Mouse (Mus musculus) liver, embryonic 16.5 days (tissue): ENCODE measurements around the gene Ttc39a. TPM values are rescaled to one million over a fixed set of nuclear protein-coding genes. Genes with fewer than 3 reads are reported as not detected.
A peak's percentile ranks its signal among the peaks of the same experiment; 100 is the strongest.
"Not testable (repeated sequence)": the region's sequence is repeated elsewhere in the genome, so short reads cannot be mapped to it uniquely, and the experiment has no call there.

Source experiments
- ATAC-seq: fragments of 200-750 bp; cut with Nextera tagmentation; 2 replicates; pipeline ENCODE4 v1.8.0; 2017; ENCODE audit warnings: low read depth, mild to moderate bottlenecking, moderate number of reproducible peaks, moderate library complexity
- H3K27ac ChIP-seq: fragments of 300-500 bp; sonication (generic); 2 replicates; pipeline ENCODE4 v1.5.1; 2014; ENCODE audit warnings: mild to moderate bottlenecking, low read length
- H3K27me3 ChIP-seq: fragments of 300-500 bp; sonication (generic); 2 replicates; pipeline ENCODE4 v1.6.1; 2014; ENCODE audit warnings: low read depth, low read length, mixed read lengths; ENCODE audit not compliant: control insufficient read depth, insufficient read depth
- H3K36me3 ChIP-seq: fragments of 300-500 bp; sonication (generic); 2 replicates; pipeline ENCODE4 v1.6.1; 2014; ENCODE audit warnings: mild to moderate bottlenecking; ENCODE audit not compliant: control insufficient read depth, insufficient read depth
- H3K4me1 ChIP-seq: fragments of 300-500 bp; sonication (generic); 2 replicates; pipeline ENCODE4 v1.6.1; 2014; ENCODE audit warnings: low read depth, low read length, mixed read lengths; ENCODE audit not compliant: control insufficient read depth
- H3K4me2 ChIP-seq: fragments of 300-500 bp; sonication (generic); 2 replicates; pipeline ENCODE4 v1.6.1; 2014; ENCODE audit warnings: low read depth, low read length, mixed read lengths
- H3K4me3 ChIP-seq: fragments of 300-500 bp; sonication (generic); 2 replicates; pipeline ENCODE4 v1.5.1; 2014; ENCODE audit warnings: low read depth, mild to moderate bottlenecking, low read length
- H3K9ac ChIP-seq: fragments of 300-500 bp; sonication (generic); 2 replicates; pipeline ENCODE4 v1.6.1; 2014; ENCODE audit warnings: low read depth, low read length
- H3K9me3 ChIP-seq: fragments of 300-500 bp; sonication (generic); replicated peaks from 2 replicates; pipeline ENCODE4 v1.6.1; 2016; ENCODE audit warnings: low read length; ENCODE audit not compliant: control insufficient read depth
- WGBS: fragments of 180-500 bp; shearing (Covaris S2); extraction: QIAGEN DNeasy Blood & Tissue Kit; methylation state at CpG from one replicate; pipeline ENCODE4 v1.1.7; 2014; ENCODE audit not compliant: insufficient replicate concordance; 5-methylcytosine and 5-hydroxymethylcytosine counted together
- polyA plus RNA-seq: library from polyadenylated mRNA; unstranded; fragments of >200 nt; fragmentation: Nextera tagmentation; extraction: Ambion mirVana; gene quantifications from 2 replicates; pipeline ENCODE4 v1.2.1, GENCODE M21; 2015

The Ttc39a gene
- polyA plus RNA-seq, 1 experiment from 2014 or later: 11.8 TPM

GRCm38 (mm10) chr4:109401176-109401689 is 5.2 kb upstream of the Ttc39a start:
- ATAC-seq: no peak
- H3K4me1 ChIP-seq: peaks cover under 1% of the 10 kb centered on the region; the same call in 1 of the 2 replicates
- no peak overlapping the region for H3K9ac ChIP-seq
- WGBS: 68% methylated on average over 5 of the region's 5 CpGs
- peaks cover 22% of the 10 kb centered on the region for H3K36me3 ChIP-seq
- H3K4me2 ChIP-seq: no peak overlapping the region
- no peaks in the 10 kb centered on the region for H3K9me3 ChIP-seq
- H3K4me3 ChIP-seq: no peak overlapping the region
- no peak overlapping the region for H3K27ac ChIP-seq
- H3K27me3 ChIP-seq: no peaks in the 10 kb centered on the region

DNA sequence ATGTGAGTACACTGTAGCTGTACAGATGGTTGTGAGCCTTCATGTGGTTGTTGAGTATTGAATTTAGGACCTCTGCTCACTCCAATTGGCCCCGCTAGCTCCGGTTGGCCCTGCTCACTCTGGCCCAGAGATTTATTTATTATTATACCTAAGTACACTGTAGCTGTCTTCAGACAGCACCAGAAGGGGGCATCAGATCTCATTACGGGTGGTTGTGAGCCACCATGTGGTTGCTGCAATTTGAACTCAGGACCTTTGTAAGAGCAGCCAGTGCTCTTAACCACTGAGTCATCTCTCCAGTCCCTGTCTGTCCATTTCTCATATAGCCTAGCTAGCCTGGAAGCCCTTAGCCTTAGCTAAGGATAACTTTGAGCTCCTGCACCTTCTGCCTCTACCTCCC is 1.5 kb upstream of the Ttc39a start:
- Histone ChIP-seq H3K4me2 (peak overlapping the region; percentile 93), H3K9ac (peak overlapping the region; percentile 88), H3K4me1 (peaks cover 30% of the 10 kb centered on the region), H3K4me3 (peak overlapping the region; percentile 77), H3K27ac (peak overlapping the region; percentile 97), H3K36me3 (peaks cover 22% of the 10 kb centered on the region)
- ATAC-seq: peak; percentile 4; the same call in 1 of the 2 replicates
- WGBS: 83% methylated on average over 3 of the region's 3 CpGs
- not testable (repeated sequence) for H3K9me3 ChIP-seq, H3K27me3 ChIP-seq

- Histone ChIP-seq H3K27me3 (no peaks in the 10 kb centered on the region), H3K4me2 (peak overlapping the region; percentile 93), H3K36me3 (peaks cover 22% of the 10 kb centered on the region), H3K4me1 (peaks cover 35% of the 10 kb centered on the region), H3K9ac (peak overlapping the region; percentile 88), H3K4me3 (peak overlapping the region; percentile 77), H3K27ac (peak overlapping the region; percentile 97), H3K9me3 (no peaks in the 10 kb centered on the region)
- 46% methylated on average over 8 of the region's 8 CpGs for WGBS
- no peak for ATAC-seq
Observed at GRCm38 (mm10) chr4:109405415-109405814, 1.0 kb upstream of the Ttc39a start.

DNA sequence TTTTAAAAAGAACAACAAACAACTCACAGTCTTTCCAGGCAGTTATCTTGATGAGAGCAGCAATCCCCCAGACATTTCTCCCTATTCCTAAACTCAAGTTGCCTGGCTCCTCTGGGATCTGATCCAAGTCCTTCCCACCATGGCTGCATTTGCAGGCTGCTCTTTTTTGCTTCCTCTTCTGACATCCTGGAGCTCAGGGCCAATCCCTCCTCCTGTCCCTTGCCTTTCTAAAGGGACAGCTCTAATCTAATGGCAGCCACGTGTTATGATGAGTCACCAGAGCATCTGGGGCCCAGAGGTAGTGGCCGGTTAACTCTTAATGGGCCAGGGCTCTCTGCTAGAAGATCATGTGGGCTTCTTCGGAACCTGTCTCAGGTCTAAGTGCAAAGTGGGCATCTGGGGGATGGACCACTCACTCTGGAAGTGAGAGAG is 353 bp upstream of the Ttc39a start:
- H3K9ac ChIP-seq: peak overlapping the region; percentile 88
- H3K27ac ChIP-seq: peak overlapping the region; percentile 97
- H3K36me3 ChIP-seq: peaks cover 22% of the 10 kb centered on the region
- 0% methylated on average over 3 of the region's 3 CpGs for WGBS
- H3K9me3 ChIP-seq: no peaks in the 10 kb centered on the region
- peaks cover 41% of the 10 kb centered on the region for H3K4me1 ChIP-seq
- ATAC-seq: peak; percentile 80
- no peaks in the 10 kb centered on the region for H3K27me3 ChIP-seq
- H3K4me2 ChIP-seq: peak overlapping the region; percentile 93
- H3K4me3 ChIP-seq: peak overlapping the region; percentile 77

- peak overlapping the region; percentile 97 for H3K27ac ChIP-seq
- no peak for ATAC-seq
- H3K4me2 ChIP-seq: peak overlapping the region; percentile 93
- 9% methylated on average over 14 of the region's 24 CpGs for WGBS
- peaks cover 51% of the 10 kb centered on the region for H3K4me1 ChIP-seq
- no peaks in the 10 kb centered on the region for H3K27me3 ChIP-seq
- peak overlapping the region; percentile 77 for H3K4me3 ChIP-seq
- no peaks in the 10 kb centered on the region for H3K9me3 ChIP-seq
- peak overlapping the region; percentile 88 for H3K9ac ChIP-seq
- H3K36me3 ChIP-seq: peaks cover 18% of the 10 kb centered on the region
Observed at GRCm38 (mm10) chr4:109407176-109407520, 725 bp downstream of the Ttc39a start.

DNA sequence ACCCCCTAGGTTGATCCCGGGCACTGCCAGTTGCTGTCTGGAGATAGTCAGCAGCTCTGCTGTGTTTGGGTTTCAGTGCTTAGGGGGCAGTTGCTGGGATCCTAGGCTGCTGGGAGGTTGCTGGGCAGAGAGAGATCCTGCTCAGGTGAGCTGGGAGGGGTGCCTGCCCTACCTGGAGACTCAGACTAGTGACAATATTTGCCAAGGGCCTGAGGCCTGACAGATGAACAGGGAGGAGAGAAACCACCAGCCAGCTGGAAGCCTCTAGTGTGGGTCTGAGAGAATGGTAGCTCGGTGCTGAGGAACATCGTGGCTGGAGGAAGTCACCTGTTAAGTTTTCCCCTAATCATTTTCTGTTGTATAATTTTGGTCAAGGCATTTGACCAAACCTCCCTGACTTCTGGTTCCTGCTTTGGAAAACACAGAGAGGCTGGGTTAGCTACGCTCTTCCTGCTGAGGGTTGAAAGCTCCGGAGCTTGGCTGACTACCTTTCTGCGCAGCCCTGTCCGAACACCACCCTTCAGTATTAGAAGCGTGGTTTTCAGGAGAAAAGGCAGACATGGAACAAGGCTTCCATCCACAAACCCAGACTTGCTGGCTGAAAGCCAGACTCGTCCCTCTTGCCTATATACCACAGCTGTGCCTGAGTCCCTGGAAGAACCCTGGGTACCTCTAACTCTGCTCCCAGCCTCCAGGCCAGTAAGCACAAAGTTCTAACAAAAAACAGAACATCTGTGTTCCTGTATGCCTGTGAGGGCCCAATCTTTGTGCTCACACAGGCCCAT is 1.5 kb downstream of the Ttc39a start:
- H3K4me3 ChIP-seq: peak overlapping the region; percentile 77
- H3K4me2 ChIP-seq: peak overlapping the region; percentile 93
- peaks cover 58% of the 10 kb centered on the region for H3K4me1 ChIP-seq
- peak overlapping the region; percentile 97 for H3K27ac ChIP-seq
- peak overlapping the region; percentile 88 for H3K9ac ChIP-seq
- H3K9me3 ChIP-seq: no peaks in the 10 kb centered on the region
- WGBS: 75% methylated on average over 9 of the region's 9 CpGs
- no peak for ATAC-seq
- H3K36me3 ChIP-seq: peaks cover 12% of the 10 kb centered on the region
- no peaks in the 10 kb centered on the region for H3K27me3 ChIP-seq

GRCm38 (mm10) chr4:109410681-109411376 is 4.4 kb downstream of the Ttc39a start:
- Histone ChIP-seq H3K36me3 (no peaks in the 10 kb centered on the region), H3K4me1 (peaks cover 73% of the 10 kb centered on the region), H3K27ac (peak overlapping the region; percentile 98), H3K9me3 (no peaks in the 10 kb centered on the region), H3K4me2 (peak overlapping the region; percentile 77), H3K4me3 (peak overlapping the region; percentile 49), H3K27me3 (no peaks in the 10 kb centered on the region), H3K9ac (peak overlapping the region; percentile 73)
- ATAC-seq: peak; percentile 87
- WGBS: 30% methylated on average over 9 of the region's 9 CpGs

- Histone ChIP-seq H3K36me3 (no peaks in the 10 kb centered on the region), H3K9me3 (no peaks in the 10 kb centered on the region), H3K4me3 (peak overlapping the region; percentile 49), H3K4me1 (peaks cover 71% of the 10 kb centered on the region), H3K27ac (peak overlapping the region; percentile 98), H3K9ac (peak overlapping the region; percentile 73), H3K27me3 (no peaks in the 10 kb centered on the region), H3K4me2 (peak overlapping the region; percentile 77)
- ATAC-seq: peak; percentile 55
- 28% methylated on average over 6 of the region's 6 CpGs for WGBS
Observed at GRCm38 (mm10) chr4:109411377-109411967, 5.0 kb downstream of the Ttc39a start.
